Mouse (Mus musculus) brain, embryonic 14.5 days (tissue): Measurements from ENCODE around the gene Schip1.

ENCODE experiments used
- CTCF ChIP-seq: fragments of 200-500 bp; IDR thresholded peaks from 2 replicates; pipeline ENCODE4 v1.5.1; 2012; ENCODE audit warnings: inconsistent platforms, mild to moderate bottlenecking, moderate library complexity, borderline replicate concordance; ENCODE audit not compliant: insufficient read depth, insufficient read length; ENCODE audit errors: extremely low read depth
- POLR2A ChIP-seq: fragments of 200-500 bp; IDR thresholded peaks from 2 replicates; pipeline ENCODE4 v1.6.1; 2012; ENCODE audit warnings: mild to moderate bottlenecking, inconsistent platforms, borderline replicate concordance; ENCODE audit not compliant: poor library complexity, insufficient read depth, insufficient read length, severe bottlenecking; ENCODE audit errors: extremely low read depth

GRCm38 (mm10) chr3:68510872-68511271 lies 446.3 kb downstream of the Schip1 start:
- TF ChIP-seq POLR2A (no peak), CTCF (no peak)
